Mouse (Mus musculus): Measurements from ENCODE around the gene Endod1. TPM values are rescaled to one million over a fixed set of nuclear protein-coding genes. Genes with fewer than 3 reads are reported as not detected.
"Not testable (repeated sequence)": the region's sequence is repeated elsewhere in the genome, so short reads cannot be mapped to it uniquely, and the experiment has no call there.

Gene Endod1
- polyA plus RNA-seq, 1 experiment from 2014 or later, result 12.4 TPM

GRCm38 (mm10) chr9:14349380-14349779 lies 31.9 kb downstream of the Endod1 start:
- H3K27ac ChIP-seq (ENCODE audit: low read depth), result no peak overlapping the region
- TF ChIP-seq CTCF (IDR thresholded peaks at IDR 0.05; ENCODE audit: low read depth), result no peak
- no peak for TF ChIP-seq EP300 (IDR thresholded peaks at IDR 0.05; ENCODE audit: low read depth)
- H3K36me3 ChIP-seq (replicated peaks; ENCODE audit: insufficient read depth, low read length), result no peaks in the 10 kb centered on the region
- no peak overlapping the region for H3K9ac ChIP-seq (replicated peaks)
- no peak overlapping the region for H3K4me3 ChIP-seq (ENCODE audit: low read depth, low read length)
- H3K4me2 ChIP-seq (ENCODE audit: low read depth, low read length), result no peak overlapping the region
- H3K27me3 ChIP-seq (ENCODE audit: insufficient read depth, low read length), result no peaks in the 10 kb centered on the region
- ATAC-seq (no peak), DNase-seq (no peak)
- WGBS (ENCODE audit: insufficient replicate concordance), result 77% methylated on average over 5 of the region's 5 CpGs
- H3K9me3 ChIP-seq (ENCODE audit: low read length), result no peaks in the 10 kb centered on the region
- H3K4me1 ChIP-seq (ENCODE audit: insufficient read depth), result no peaks in the 10 kb centered on the region

GRCm38 (mm10) chr9:14348416-14348815 lies 32.9 kb downstream of the Endod1 start:
- WGBS (ENCODE audit: insufficient replicate concordance), result 40% methylated on average over 4 of the region's 4 CpGs
- ATAC-seq, result peak; percentile 48; the same call in 1 of the 2 replicates
- H3K4me1 ChIP-seq (ENCODE audit: insufficient read depth), result no peaks in the 10 kb centered on the region

GRCm38 (mm10) chr9:14345866-14346265 lies 35.4 kb downstream of the Endod1 start:
- H3K9ac ChIP-seq (replicated peaks); ATAC-seq; H3K4me1 ChIP-seq (ENCODE audit: insufficient read depth); DNase-seq; H3K27me3 ChIP-seq (ENCODE audit: insufficient read depth, low read length); H3K27ac ChIP-seq (ENCODE audit: low read depth); H3K36me3 ChIP-seq (replicated peaks; ENCODE audit: insufficient read depth, low read length); H3K4me2 ChIP-seq (ENCODE audit: low read depth, low read length); H3K4me3 ChIP-seq (ENCODE audit: low read depth, low read length); H3K9me3 ChIP-seq (ENCODE audit: low read length): not testable (repeated sequence)
- WGBS (ENCODE audit: insufficient replicate concordance), result 77% methylated on average over 4 of the region's 4 CpGs

More at GRCm38 (mm10) chr9:14348416-14348815, 32.9 kb downstream of the Endod1 start:
- Histone ChIP-seq H3K9ac (replicated peaks) (no peak overlapping the region), H3K27me3 (ENCODE audit: insufficient read depth, low read length) (no peaks in the 10 kb centered on the region), H3K4me2 (ENCODE audit: low read depth, low read length) (no peak overlapping the region), H3K9me3 (ENCODE audit: low read length) (no peaks in the 10 kb centered on the region), H3K36me3 (replicated peaks; ENCODE audit: insufficient read depth, low read length) (no peaks in the 10 kb centered on the region), H3K27ac (ENCODE audit: low read depth) (no peak overlapping the region), H3K4me3 (ENCODE audit: low read depth, low read length) (no peak overlapping the region)
- TF ChIP-seq EP300 (IDR thresholded peaks at IDR 0.05; ENCODE audit: low read depth), result no peak
- peak; percentile 79 for TF ChIP-seq CTCF (IDR thresholded peaks at IDR 0.05; ENCODE audit: low read depth)
- peak; percentile 37 for DNase-seq

GRCm38 (mm10) chr9:14342041-14342668 lies 39.2 kb downstream of the Endod1 start:
- Histone ChIP-seq H3K9me3 (ENCODE audit: low read length) (no peaks in the 10 kb centered on the region), H3K4me1 (ENCODE audit: insufficient read depth) (no peaks in the 10 kb centered on the region), H3K4me2 (ENCODE audit: low read depth, low read length) (no peak overlapping the region), H3K9ac (replicated peaks) (no peak overlapping the region), H3K36me3 (replicated peaks; ENCODE audit: insufficient read depth, low read length) (no peaks in the 10 kb centered on the region), H3K27me3 (ENCODE audit: insufficient read depth, low read length) (no peaks in the 10 kb centered on the region), H3K4me3 (ENCODE audit: low read depth, low read length) (no peak overlapping the region), H3K27ac (ENCODE audit: low read depth) (no peak overlapping the region)
- TF ChIP-seq EP300 (IDR thresholded peaks at IDR 0.05; ENCODE audit: low read depth) (no peak), CTCF (IDR thresholded peaks at IDR 0.05; ENCODE audit: low read depth) (peak; percentile 90)
- 53% methylated on average over 4 of the region's 4 CpGs for WGBS (ENCODE audit: insufficient replicate concordance)
- ATAC-seq (peak; percentile 57; the same call in 1 of the 2 replicates), DNase-seq (peak; percentile 79)

GRCm38 (mm10) chr9:14338701-14339100 lies 42.6 kb downstream of the Endod1 start:
- WGBS (ENCODE audit: insufficient replicate concordance), result 71% methylated on average over 3 of the region's 3 CpGs
- Histone ChIP-seq H3K4me2 (ENCODE audit: low read depth, low read length) (no peak overlapping the region), H3K9ac (replicated peaks) (no peak overlapping the region), H3K4me1 (ENCODE audit: insufficient read depth) (no peaks in the 10 kb centered on the region), H3K36me3 (replicated peaks; ENCODE audit: insufficient read depth, low read length) (no peaks in the 10 kb centered on the region), H3K9me3 (ENCODE audit: low read length) (no peaks in the 10 kb centered on the region), H3K27me3 (ENCODE audit: insufficient read depth, low read length) (no peaks in the 10 kb centered on the region), H3K4me3 (ENCODE audit: low read depth, low read length) (no peak overlapping the region), H3K27ac (ENCODE audit: low read depth) (no peak overlapping the region)
- TF ChIP-seq EP300 (IDR thresholded peaks at IDR 0.05; ENCODE audit: low read depth) (no peak), CTCF (IDR thresholded peaks at IDR 0.05; ENCODE audit: low read depth) (no peak)
- no peak for ATAC-seq
- DNase-seq, result no peak

- no peaks in the 10 kb centered on the region for H3K4me1 ChIP-seq (ENCODE audit: insufficient read depth)
Observed at GRCm38 (mm10) chr9:14336901-14337300, 44.4 kb downstream of the Endod1 start.

More at GRCm38 (mm10) chr9:14336901-14337300, 44.4 kb downstream of the Endod1 start:
- Histone ChIP-seq H3K36me3 (replicated peaks; ENCODE audit: insufficient read depth, low read length) (no peaks in the 10 kb centered on the region), H3K27ac (ENCODE audit: low read depth) (no peak overlapping the region), H3K9me3 (ENCODE audit: low read length) (no peaks in the 10 kb centered on the region), H3K4me2 (ENCODE audit: low read depth, low read length) (no peak overlapping the region), H3K9ac (replicated peaks) (no peak overlapping the region), H3K4me3 (ENCODE audit: low read depth, low read length) (no peak overlapping the region), H3K27me3 (ENCODE audit: insufficient read depth, low read length) (no peaks in the 10 kb centered on the region)
- DNase-seq (no peak), ATAC-seq (no peak)
- WGBS (ENCODE audit: insufficient replicate concordance), result 67% methylated on average over 3 of the region's 3 CpGs
- TF ChIP-seq EP300 (IDR thresholded peaks at IDR 0.05; ENCODE audit: low read depth), result no peak
- no peak for TF ChIP-seq CTCF (IDR thresholded peaks at IDR 0.05; ENCODE audit: low read depth)

Measured in liver, postnatal 0 days (tissue).